Mouse (Mus musculus): ENCODE data around the gene Klhl7. TPM values are rescaled to one million over a fixed set of nuclear protein-coding genes. Genes with fewer than 3 reads are reported as not detected.

Gene Klhl7
- polyA plus RNA-seq, 2 experiments from 2014 or later, result 7.4 to 10.1 TPM

DNA sequence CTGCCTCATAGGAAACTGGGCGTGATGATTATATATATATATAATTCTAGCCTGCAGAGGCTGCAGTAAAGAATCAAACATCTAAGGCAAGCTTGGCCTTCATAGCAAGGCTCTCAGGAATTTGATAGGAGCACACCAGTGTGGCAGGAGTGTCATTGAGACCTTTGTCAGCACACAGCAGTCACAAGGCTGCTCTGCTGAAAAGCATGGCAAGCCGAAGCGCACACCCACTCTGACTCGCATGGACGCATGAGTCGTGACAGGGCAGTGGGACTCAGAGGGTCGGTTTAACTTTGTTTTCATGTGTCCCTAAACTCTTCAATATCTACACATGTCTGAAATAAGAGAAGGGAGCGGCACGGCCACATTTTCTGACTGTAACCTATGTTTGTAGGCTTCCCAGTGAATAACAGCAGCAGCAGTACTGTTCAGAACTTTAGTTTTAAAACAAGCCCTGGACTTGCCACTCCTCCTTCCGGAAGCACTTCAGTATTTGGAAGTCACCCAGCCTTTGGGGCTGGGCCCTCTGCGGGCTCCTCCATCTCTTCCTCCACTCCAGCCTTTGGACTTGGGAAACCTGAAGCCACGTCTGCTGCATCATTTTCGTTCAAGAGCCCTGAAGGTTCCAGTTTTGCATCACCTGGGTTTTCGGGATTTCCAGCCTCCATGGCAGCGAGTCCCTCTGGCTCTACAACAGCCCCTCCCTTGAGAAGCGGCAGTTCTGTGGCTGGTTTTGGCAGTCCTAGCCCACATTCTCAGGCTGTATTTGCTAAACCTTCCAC is 81.3 kb downstream of the Klhl7 start:
- ATAC-seq, result no peak

DNA sequence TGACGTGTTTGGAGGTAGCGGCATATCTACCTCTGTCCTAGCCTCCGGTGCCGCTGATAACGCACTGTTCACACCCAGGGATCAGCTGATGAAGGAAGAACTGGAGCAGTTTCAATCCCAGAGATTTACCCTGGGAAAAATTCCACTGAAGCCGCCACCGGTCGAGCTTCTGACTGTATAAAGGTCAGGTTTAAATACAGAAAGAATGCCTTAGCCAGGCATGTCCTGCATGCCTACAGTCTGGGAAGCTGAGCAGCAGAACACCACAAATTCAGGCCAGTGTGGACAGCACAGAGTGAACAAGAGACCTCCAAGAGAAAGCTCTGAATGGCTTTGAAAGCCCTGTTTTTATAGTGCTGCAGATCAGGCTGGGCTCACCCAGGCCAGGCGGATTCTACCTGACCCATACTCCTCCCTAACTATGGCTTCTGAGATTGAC is 81.9 kb downstream of the Klhl7 start:
- ATAC-seq, result no peak

DNA sequence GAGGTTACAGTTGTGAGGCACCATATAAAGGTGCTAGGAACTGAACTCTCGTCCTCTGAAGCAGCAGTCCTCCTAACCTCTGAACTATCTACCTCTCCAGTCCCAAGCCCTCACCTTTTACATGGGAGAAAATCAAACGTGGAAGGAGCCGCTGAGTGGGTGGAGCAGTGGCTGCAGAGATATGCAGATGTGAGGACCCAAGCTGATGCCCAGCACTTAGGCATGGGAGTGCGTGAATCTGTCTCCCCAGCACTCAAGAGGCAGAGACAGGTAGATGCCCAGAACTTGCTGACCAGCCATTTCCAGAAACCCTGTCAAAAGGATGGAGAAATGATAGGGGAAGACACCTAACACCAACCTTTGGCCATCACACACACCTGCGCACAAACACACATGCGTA is 82.7 kb downstream of the Klhl7 start:
- no peak for ATAC-seq

DNA sequence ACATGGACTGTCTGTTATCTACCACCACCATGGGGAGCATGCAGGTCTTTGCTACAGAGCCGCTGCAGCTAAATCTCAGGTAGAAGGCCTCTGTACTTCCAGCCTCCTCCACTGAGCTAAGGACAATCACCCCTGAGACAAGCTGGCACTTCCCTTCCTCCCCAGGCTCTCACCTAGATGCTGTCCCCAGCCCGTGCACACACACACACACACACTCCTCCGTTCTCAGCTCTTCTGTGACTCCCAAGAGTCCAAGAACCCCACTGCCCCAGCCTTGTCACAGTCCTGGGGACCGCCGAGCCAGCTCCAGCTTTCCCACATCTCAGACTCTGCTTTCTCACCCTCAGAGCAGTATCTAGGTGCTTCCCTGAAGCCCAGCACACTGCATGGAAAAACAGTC is 83.6 kb downstream of the Klhl7 start:
- no peak for ATAC-seq

DNA sequence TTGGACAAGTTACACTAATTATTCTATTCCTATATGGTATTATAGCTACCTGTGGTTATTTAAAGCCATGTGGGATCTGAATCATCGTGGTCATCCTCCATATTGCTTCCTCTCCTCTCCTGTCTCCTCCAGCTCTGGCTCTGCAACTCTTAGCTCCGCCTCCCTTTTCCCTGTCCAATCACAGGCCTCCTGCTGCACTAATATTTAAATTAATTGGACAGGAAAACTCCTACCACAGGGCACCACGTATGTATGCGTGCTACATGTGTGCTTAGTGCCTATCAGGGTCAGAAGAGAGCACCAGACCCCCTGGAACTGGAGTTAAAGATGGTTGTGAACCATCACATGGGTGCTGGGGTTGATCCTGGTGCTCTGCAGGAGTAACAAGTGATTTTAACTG is 88.1 kb downstream of the Klhl7 start:
- no peak for ATAC-seq

DNA sequence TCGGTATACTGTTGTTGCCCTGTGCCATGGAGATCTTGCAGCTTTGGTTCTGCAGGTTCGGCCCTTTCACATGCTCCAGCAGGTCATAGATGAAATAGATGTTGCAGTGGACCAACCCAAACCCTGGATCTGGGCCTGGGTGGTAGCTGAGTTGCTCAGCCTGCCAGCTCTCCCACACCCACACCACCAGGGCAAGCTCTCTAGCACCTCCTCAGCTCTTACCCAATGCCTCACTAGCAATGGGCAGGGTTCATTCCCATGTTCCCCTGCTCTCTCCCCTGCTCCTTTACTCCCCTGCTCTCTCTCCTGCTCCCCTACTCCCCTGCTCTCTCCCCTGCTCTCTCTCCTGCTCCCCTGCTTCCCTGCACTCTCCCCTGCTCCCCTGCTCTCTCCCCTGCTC is 91.4 kb downstream of the Klhl7 start:
- ATAC-seq, result no peak

DNA sequence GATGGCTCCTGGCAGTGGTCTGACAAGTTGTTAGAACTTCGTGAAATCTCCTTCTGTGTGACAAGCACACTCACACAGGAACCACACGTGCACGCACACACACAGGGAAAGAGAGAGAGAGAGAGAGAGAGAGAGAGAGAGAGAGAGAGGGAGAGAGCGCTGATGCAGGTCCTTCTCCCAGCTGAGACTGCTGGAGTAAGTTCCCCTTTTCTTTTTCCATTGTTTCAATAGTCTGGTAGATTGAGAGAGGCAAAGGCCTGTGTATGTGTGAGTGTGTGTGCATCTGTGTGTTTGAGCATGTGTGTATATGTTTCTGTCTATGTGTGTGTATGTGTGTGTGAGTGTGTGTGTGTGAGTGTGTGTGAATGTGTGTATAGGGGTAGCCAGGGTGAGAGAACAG is 100.6 kb downstream of the Klhl7 start:
- no peak for ATAC-seq

DNA sequence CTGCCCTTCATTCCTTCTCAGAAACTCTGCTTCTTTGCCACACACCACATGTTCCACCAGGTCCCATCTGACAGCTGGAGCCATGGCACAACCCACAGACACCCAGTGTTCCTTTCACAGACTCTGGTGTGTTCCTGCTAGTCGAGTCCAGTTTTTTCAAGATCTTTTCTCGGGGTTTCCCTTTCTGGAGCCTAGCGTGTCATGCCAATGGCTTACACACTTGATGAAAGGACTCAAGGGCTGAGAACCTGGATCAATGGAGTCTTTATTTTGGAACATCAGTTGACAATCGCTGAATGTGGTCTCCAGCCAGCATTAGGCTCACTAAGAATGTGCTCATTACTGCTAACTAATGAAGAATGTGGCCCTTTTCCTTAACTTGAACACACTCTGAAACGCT is 102.1 kb downstream of the Klhl7 start:
- no peak for ATAC-seq

DNA sequence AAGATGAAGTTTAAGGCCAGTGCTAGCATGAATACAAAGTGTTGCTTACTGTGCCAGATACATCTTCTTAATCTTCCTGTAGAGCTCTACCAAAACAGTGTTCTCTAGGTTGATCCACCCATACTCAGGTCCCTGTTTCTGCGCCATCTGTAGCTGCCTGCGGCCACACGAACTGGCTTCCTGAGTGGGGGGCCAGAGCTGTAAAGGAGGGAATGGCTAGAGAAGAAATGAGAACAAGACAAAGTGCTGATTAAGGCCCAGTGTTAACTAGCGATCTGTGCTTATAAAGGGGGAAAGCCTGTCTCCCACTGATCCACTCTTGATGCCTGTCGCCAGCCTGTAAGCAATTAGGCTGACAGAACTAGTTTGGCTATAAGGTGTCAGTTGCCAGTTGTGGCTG is 102.9 kb downstream of the Klhl7 start:
- no peak for ATAC-seq

DNA sequence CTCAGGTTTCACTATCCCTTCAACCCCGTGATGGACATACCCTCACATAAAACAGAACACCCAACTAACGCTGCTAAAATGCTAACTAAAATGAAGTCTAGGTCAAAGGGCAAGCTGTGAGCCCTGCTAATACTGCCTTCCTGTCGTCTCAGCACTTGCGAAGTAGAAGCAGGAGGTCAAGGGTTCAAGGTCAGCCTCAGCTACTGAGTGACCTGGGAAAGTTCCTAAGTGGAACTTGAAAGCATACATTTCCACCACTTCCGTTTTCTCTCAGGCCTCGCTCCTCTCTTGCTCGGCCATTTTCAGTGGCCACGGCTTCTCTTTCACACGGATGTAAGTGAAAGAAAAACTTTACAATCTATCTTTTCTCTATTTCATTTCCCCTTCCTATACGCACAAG is 107.6 kb downstream of the Klhl7 start:
- ATAC-seq, result no peak

DNA sequence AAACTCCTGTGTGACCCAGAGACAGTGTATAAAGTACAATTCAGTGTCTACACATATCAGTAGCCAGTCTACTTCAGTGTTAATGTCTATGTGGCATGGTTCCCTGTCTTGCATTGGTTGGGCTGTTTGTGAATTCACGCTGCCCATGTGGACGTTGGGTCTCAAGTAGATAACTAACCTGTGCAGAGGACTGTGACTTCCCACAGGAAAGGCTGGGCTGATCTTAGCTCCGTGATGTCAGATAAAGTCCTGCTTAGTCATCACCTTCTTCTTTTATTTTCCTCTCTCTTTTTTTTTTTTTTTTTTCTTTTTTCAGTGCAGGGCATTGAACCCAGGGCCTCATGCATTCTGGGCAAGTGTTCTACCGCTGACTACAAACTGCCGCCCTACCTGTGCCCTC is 108.1 kb downstream of the Klhl7 start:
- no peak for ATAC-seq

Other genes starting within 250 kb of the Klhl7 start
- 10 to 100 TPM in 1 of 2 experiments, 1 to 10 TPM in 1; 9.3 to 10.1 TPM for gene Fam126a, start 69.9 kb upstream of the Klhl7 start, polyA plus RNA-seq (2017; shearing (Covaris generic))
- gene Nupl2, start 64.4 kb downstream of the Klhl7 start, polyA plus RNA-seq (2017; shearing (Covaris generic)), result 1 to 10 TPM; 6.8 to 7.0 TPM

Data from activated CD4-positive, CD25-positive, alpha-beta regulatory T cell, adult 4 months (primary cell).